Mouse (Mus musculus) embryo, embryonic 10.5 days (tissue): ENCODE results near the gene Gadd45g.

Experiments
- DNase-seq: peaks from one replicate; pipeline ENCODE4 v3.0.0-alpha.2; 2015; ENCODE audit warnings: low spot score

The Gadd45g gene

DNA sequence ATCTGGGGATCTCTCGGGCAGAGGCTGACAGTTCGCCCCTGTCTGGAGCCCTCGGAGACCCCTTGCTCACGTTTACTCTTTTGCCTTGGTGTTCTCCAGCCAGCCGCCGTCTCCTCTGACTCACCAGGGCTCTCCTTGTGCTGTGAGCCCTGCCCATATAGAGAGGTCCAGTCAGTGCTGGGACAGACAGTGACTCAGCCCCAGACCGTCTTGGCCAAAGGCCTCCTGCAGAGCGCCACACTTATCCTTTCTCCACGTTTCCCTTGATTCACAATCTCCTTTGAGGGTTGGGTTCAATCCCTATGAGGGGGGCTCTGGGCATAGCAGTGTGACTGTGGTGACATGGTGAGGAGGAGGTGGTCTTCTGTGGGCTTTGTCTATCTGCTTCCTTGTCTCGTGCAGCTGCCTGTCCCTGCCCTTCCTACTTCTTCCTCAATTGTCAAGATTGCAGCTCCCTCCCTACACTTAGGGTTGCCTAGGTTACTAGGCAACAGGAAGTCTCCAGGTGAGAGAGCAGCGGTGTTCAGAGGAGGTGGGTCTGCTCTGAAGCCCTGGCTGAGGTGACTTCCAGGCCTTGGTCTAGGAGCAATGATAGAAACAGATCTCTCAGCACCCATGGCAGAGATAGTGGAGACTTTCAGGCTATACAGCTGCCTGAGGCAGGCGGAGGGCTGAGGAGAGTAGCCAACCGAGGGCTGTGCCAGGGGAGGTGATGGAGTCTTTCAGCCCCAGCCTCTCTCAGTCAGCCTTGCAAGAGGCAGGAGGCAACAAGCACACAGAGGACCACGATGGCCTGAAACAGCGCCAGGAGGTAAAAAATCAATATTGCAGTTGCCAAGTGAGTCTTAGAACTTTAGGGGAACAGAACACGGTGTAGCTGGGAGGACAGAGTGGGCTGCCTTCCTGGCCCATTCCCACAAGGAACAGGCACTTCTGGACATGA, 7.1 kb downstream of the Gadd45g start:
- DNase-seq = no peak

DNA sequence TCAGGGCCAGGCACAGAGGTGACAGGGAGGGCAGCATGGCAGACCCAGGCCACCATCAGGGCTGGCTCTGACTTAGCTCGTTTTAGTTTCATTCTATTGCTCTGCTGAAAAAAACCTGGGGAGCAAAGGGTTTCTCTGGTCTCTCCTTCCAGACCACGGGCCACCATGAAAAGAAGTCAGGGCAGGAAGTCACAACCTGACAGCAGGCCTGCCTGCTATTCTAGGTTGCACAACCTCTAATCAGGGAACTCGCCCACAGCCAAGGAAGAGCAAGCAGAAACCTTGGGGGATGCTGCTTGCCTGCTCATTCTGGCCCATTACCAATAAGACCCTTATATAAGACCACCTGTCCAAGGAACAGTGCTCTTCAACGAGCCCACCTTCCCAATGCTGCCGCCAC, 9.1 kb downstream of the Gadd45g start:
- no peak for DNase-seq

DNA sequence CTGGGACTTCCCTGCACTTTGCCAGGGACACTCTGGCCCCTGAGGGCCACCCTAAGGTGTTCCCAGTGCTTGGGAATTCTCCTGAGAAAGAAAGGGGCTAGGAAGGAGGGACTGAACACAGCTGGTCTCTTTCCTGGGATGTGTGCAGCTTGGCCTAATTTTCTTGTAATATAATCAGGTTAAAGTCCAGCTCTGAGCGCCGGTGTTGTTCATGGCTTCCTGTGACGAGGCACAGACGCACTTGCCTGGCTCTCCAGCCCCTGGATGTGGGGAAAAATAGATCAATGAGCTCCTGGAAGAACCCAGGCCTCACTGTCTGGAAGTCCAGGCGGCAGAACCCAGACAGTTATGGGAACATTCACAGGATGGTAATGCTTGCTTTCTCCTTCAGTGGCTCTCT, 10.7 kb downstream of the Gadd45g start:
- DNase-seq = no peak

GRCm38 (mm10) chr13:51858475-51858874, 12.0 kb downstream of the Gadd45g start:
- no peak for DNase-seq

- DNase-seq = no peak
Observed at GRCm38 (mm10) chr13:51859174-51859573, 12.7 kb downstream of the Gadd45g start.

GRCm38 (mm10) chr13:51859798-51860197, 13.3 kb downstream of the Gadd45g start:
- DNase-seq = no peak

DNA sequence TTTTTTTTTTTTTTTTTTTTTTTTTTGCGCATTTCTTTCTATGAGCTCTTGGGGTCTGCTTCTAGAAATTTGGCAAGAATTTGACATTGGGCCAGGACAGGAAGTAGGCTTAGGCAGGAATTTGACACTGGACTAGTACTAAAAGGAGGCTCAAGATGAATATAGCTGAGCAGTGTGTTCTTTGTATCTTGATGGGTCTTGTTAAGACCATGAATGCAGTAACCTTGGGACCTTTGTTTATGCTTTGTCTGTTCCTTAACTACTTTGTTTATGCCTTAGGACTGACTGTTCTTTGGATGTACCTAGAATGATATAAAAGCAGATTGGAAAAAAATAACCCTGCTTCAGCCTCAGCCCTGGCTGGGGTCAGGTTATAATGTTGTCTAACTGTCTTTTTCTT, 16.3 kb downstream of the Gadd45g start:
- DNase-seq = no peak

DNA sequence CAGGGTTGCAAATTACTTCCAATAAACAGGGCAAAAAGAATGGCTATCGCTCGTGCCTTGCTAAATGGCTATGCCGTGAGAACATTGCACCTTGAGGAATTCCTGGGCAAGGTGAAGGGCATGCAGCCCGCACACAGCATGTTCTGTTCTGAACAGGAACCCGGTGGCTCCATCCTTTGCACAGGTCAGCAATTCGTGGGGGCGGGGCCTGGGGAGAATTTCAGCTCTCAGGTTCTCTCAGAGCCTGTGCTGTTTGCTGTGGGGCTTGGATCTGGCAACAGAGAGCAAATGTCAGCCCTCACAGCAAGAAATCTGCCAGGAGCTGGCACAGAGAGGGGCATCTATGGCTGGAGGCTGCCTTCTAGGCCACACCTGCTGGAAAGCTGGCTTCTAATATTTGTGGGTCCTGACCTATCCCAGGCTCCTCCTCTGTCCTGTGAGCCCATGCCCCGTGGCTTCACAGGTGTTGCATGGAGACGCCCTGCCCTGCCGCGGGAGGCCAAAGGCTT, 19.7 kb downstream of the Gadd45g start:
- DNase-seq = no peak

DNA sequence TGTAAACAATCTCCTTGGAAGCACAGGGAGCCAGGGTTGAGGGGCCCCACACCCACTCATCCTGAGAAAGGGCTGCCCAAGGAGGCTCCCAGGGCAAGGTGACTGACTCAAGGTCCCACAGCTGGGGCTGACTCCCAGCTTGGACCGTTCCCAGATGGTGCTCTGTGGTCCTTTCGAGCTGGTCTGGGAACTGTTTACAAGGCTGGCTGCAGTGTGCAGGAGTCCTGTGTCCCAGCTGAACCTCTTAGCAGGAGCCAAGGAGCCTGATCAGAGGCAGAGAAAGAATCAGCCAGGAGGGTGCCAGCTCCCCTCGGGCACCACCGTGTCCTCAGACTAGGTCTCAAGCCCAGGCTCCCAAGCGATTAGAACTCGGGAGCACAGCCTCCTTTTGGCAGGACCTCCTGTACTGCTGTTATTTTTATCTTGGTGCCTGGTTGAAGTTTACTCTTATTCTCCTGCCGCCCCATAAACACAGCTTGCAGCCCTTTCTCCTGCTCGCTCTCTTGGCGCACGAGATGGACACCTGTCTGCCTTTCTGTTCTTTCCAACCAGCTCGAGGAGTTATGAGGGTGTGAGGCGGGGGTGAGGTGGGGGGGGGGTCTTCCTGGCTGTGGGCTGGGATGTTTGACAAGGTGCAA, 22.1 kb downstream of the Gadd45g start:
- DNase-seq = no peak

DNA sequence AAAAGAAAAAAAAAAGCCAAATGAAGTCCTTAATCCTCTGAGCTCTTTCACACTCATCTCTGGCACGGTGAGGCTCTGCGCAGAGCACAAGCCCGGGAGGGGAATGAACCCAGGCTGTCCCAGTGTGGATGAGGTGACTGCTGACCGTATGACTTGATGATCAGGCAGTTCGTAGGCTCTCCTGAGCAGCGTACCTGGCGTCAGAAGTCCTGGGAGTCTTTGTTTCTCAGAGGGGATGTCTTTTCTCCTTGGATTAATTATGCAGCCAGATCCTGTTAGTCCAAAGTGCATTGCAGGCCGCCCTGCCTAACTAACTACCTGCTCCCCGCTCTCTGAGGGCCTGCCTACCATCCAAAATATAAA, 22.6 kb downstream of the Gadd45g start:
- DNase-seq = no peak

DNA sequence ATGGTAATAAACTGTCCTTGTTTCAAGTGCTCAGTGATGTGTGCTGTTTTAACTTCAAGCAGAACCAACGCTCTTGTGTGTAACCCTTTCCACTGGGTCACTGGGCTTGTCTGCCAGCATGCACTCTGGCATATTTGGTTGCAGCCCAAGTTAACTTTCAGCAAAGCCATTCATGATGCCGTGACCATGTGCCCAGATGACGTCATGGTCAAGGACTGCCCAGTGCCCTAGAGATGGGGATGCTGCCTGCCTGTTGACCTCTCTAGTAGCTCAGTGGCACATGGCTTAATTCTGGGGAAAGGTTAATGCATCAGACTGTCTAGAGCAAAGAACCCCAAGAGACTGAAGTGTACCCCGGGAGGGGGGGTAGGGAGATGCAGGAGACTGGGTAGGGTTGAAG, 24.7 kb downstream of the Gadd45g start:
- no peak for DNase-seq

GRCm38 (mm10) chr13:51872252-51872962, 25.9 kb downstream of the Gadd45g start:
- no peak for DNase-seq

DNA sequence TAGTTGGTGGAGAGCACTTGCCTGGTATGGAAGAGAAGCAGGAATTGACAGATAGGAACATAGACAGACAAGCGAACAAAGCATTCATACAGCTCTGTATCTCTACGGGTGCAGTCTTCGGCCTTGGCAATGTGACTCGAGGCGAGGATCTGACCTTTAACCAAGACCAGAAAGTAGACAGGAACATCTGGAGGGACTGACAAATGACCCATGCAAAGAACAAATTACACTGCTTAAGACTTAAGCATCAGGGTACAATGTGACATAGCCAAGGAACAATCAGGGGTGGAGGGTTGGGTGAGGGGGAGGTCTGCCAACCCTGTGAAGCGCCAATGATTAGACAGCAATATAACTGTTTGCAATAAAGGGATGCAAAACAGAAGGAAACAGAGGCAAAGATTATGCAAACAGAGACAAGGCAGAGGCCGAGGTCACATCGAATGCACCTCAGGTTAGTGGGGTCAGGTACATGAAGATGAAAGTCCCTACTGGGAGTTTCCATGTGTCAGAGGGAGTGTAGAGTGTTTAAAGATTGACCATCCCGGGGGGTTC, 26.6 kb downstream of the Gadd45g start:
- no peak for DNase-seq

DNA sequence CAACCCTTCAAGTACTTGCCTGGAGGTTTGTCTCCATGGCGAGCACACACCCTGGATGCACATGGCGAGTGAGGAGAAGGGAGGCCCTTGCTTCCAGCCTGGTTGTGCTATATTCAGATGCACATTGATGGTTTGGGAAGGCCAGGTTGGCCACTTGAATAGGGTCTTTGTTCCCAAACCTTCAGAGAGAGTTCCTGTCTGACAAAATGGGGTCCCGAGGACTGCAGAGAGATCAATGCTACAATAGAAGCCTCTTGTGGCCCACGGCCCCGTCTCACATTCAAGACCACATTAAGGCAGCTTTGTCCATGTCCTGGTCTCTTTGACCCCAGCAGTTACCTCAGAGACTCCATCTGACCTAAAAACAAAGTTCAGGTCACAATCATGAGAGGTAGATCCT, 27.3 kb downstream of the Gadd45g start:
- DNase-seq = no peak

- no peak for DNase-seq
Observed at GRCm38 (mm10) chr13:51876131-51876530, 29.7 kb downstream of the Gadd45g start.

DNA sequence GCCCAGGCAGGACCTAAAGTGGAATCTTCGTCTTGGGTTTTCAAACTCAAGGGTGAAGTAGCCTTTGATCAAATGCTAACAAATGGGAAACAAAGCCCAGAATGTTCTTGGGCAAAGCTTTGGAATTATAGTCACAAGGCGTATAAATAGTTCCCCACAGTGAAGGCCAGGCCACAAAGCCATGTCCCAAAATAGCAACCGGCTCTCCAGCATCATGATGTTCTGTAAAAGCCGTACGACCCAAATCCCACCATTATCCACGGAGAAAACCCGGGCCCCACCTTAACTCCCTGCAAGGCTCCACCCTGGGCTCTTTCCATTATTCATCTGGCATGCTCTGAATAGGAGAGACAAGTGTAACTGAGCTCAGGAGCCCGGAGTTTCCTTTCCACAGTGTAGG, 32.3 kb downstream of the Gadd45g start:
- DNase-seq = no peak

- DNase-seq = no peak
Observed at GRCm38 (mm10) chr13:51879571-51879970, 33.1 kb downstream of the Gadd45g start.

- no peak for DNase-seq
Observed at GRCm38 (mm10) chr13:51880019-51880418, 33.5 kb downstream of the Gadd45g start.

GRCm38 (mm10) chr13:51881271-51882128, 35.0 kb downstream of the Gadd45g start:
- no peak for DNase-seq

GRCm38 (mm10) chr13:51882218-51882617, 35.7 kb downstream of the Gadd45g start:
- DNase-seq = no peak

- DNase-seq = no peak
Observed at GRCm38 (mm10) chr13:51884250-51884649, 37.8 kb downstream of the Gadd45g start.
